Mouse (Mus musculus) olfactory bulb, adult 2 months (tissue): ENCODE data around the gene Fkbpl.

Experiments used
- CTCF ChIP-seq: fragments of 200-500 bp; IDR thresholded peaks from 2 replicates; pipeline ENCODE4 v1.5.1; 2012; ENCODE audit warnings: low read depth, mild to moderate bottlenecking, low read length, moderate library complexity; ENCODE audit not compliant: insufficient read depth
- POLR2A ChIP-seq: fragments of 200-500 bp; IDR thresholded peaks from 2 replicates; pipeline ENCODE4 v1.6.1; 2012; ENCODE audit warnings: mild to moderate bottlenecking, low read depth, low read length, moderate library complexity; ENCODE audit not compliant: insufficient read depth

DNA sequence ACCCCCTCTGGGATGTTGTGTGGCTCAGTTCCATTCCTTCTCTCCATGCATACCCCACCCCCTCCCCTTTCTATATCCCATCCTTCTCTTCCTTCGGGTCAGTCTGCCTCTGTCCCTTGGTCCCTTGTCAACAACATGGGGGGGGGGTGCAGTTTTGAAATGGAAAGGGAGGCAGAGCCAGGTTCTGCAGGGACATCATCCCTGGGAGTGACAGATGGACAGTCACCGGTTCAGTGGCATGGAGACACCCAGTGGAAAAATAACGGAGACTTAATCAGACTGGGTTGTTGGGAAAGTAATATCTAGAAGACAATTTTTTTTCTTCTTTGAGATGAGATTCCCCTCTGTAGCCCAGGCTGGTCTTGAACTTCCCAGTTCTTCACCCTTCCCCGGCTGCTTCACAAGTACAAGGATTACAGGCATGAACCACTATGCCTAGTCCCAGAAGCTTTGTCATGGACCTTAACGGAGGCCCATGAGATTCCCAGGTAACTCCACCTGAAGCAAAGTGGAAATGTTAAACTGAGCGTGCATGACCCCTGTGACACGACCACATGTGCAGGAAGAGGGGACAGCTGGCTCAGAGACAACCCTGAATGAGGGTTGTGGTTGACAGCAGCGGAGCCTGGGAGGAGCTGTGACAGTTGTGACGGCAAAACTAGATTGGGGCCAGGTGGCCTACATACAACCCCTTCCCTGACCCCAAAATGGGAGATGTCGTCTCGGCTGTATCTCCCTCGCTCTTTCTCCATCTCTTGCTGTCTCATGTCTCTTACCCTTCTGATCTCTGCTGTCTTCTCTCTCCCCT is 14.6 kb upstream of the Fkbpl start:
- TF ChIP-seq CTCF: no peak
- TF ChIP-seq POLR2A: no peak
